ENCODE assay signal across 28 mouse cellular contexts in genomic region chr14:103515419-103515818, GRCm38 (mm10). TPM values are rescaled to one million over a fixed set of nuclear protein-coding genes. Genes with fewer than 3 reads are reported as not detected.
"Had no signal": no experiment of that assay in that cellular context is flagged by ENCODE, and none has a peak within 500 bp of the region (broad histone marks: within the 10 kb centered on the region; RNA-seq: fewer than 3 reads in every experiment).

No protein-coding gene starts in this region.

- H3K27ac ChIP-seq: embryonic facial prominence, embryonic 10.5 days; embryonic facial prominence, embryonic 12.5 days; embryonic facial prominence, embryonic 13.5 days; embryonic facial prominence, embryonic 15.5 days; forebrain, embryonic 10.5 days; forebrain, embryonic 12.5 days; forebrain, embryonic 15.5 days; gastrocnemius, adult 2 months; heart, adult 2 months; heart, embryonic 10.5 days had no signal

- H3K9me3 ChIP-seq: embryonic facial prominence, embryonic 10.5 days; embryonic facial prominence, embryonic 12.5 days; embryonic facial prominence, embryonic 13.5 days; embryonic facial prominence, embryonic 15.5 days; forebrain, embryonic 12.5 days; forebrain, embryonic 15.5 days; heart, embryonic 10.5 days had no signal

- H3K9ac ChIP-seq: embryonic facial prominence, embryonic 12.5 days; embryonic facial prominence, embryonic 13.5 days; embryonic facial prominence, embryonic 15.5 days; forebrain, embryonic 12.5 days; forebrain, embryonic 15.5 days had no signal

- DNase-seq: cerebellum, adult 8-10 months; cerebellum, adult 9-10 months; cerebellum, adult 9-11 months; cerebellum, postnatal 10 days; cerebellum, postnatal 14 days; cerebellum, postnatal 25 days; cerebellum, postnatal 36 days; embryo, embryonic 11 days; gastrocnemius, adult 2 months; gastrocnemius, postnatal 10 days; gastrocnemius, postnatal 14 days; gastrocnemius, postnatal 25 days; gastrocnemius, postnatal 36 days; heart, adult 11 months; heart, adult 18-20 months; heart, adult 2 months had no signal

- H3K4me3 ChIP-seq: embryonic facial prominence, embryonic 10.5 days; embryonic facial prominence, embryonic 12.5 days; embryonic facial prominence, embryonic 13.5 days; embryonic facial prominence, embryonic 15.5 days; erythroblast, embryonic 14.5 days; forebrain, embryonic 10.5 days; forebrain, embryonic 12.5 days; forebrain, embryonic 15.5 days; gastrocnemius, adult 2 months; heart, adult 2 months; heart, embryonic 10.5 days had no signal

- H3K36me3 ChIP-seq: embryonic facial prominence, embryonic 10.5 days; embryonic facial prominence, embryonic 12.5 days; embryonic facial prominence, embryonic 13.5 days; embryonic facial prominence, embryonic 15.5 days; forebrain, embryonic 10.5 days; forebrain, embryonic 12.5 days; forebrain, embryonic 15.5 days; heart, embryonic 10.5 days had no signal

- H3K4me2 ChIP-seq: embryonic facial prominence, embryonic 12.5 days; embryonic facial prominence, embryonic 13.5 days; embryonic facial prominence, embryonic 15.5 days; forebrain, embryonic 12.5 days; forebrain, embryonic 15.5 days had no signal

- H3K27me3 ChIP-seq: forebrain, embryonic 12.5 days; forebrain, embryonic 15.5 days had no signal

- ATAC-seq: forebrain, embryonic 14.5 days; forebrain, embryonic 15.5 days; forebrain, embryonic 16.5 days had no signal

- H3K4me1 ChIP-seq: embryonic facial prominence, embryonic 12.5 days had no signal

RNA-seq across cellular contexts. Expression of gene Scel, which starts 2.3 kb away (rescaled TPM):
- total RNA-seq: common myeloid progenitor, adult 5-6 weeks had no signal
- polyA plus RNA-seq: erythroblast, embryonic 14.5 days; forebrain, embryonic 15.5 days; forebrain, embryonic 16.5 days had no signal
